Mouse (Mus musculus): ENCODE measurements around the gene Olfr90. TPM values are rescaled to one million over a fixed set of nuclear protein-coding genes. Genes with fewer than 3 reads are reported as not detected.
A peak's percentile ranks its signal among the peaks of the same experiment; 100 is the strongest.

Olfr90 gene
- total and polyA plus RNA-seq, 2 experiments from 2014 or later, result not detected

GRCm38 (mm10) chr17:37050876-37051275 lies 37.4 kb downstream of the Olfr90 start:
- H3K36me3 ChIP-seq (ENCODE audit: insufficient read depth, low read length), result peaks cover 21% of the 10 kb centered on the region; the same call in 1 of the 2 replicates
- H3K9me3 ChIP-seq (ENCODE audit: low read length), result no peaks in the 10 kb centered on the region
- peak overlapping the region; percentile 93 for H3K9ac ChIP-seq (replicated peaks; ENCODE audit: low read length)
- H3K27me3 ChIP-seq (ENCODE audit: insufficient read depth, low read length), result no peaks in the 10 kb centered on the region
- peak overlapping the region; percentile 83 for H3K4me3 ChIP-seq (ENCODE audit: low read length)
- H3K27ac ChIP-seq, result peak overlapping the region; percentile 87
- 2% methylated on average over 27 of the region's 27 CpGs for WGBS
- H3K4me2 ChIP-seq (ENCODE audit: low read depth, low read length), result peak overlapping the region; percentile 76
- 0 out of 2 replicates have a peak, but pooled peaks have one; percentile 8 for TF ChIP-seq CTCF (IDR thresholded peaks at IDR 0.05; ENCODE audit: low read depth)
- H3K4me1 ChIP-seq (ENCODE audit: insufficient read depth, low read length), result peaks cover 14% of the 10 kb centered on the region
- peak; percentile 30 for ATAC-seq
- peak; percentile 47 for DNase-seq (ENCODE audit: low spot score)

- Histone ChIP-seq H3K27ac (peak overlapping the region; percentile 87), H3K9ac (replicated peaks; ENCODE audit: low read length) (peak overlapping the region; percentile 93), H3K27me3 (ENCODE audit: insufficient read depth, low read length) (no peaks in the 10 kb centered on the region), H3K4me1 (ENCODE audit: insufficient read depth, low read length) (peaks cover 14% of the 10 kb centered on the region), H3K36me3 (ENCODE audit: insufficient read depth, low read length) (peaks cover 16% of the 10 kb centered on the region; the same call in 1 of the 2 replicates), H3K4me3 (ENCODE audit: low read length) (peak overlapping the region; percentile 83), H3K4me2 (ENCODE audit: low read depth, low read length) (peak overlapping the region; percentile 76), H3K9me3 (ENCODE audit: low read length) (no peaks in the 10 kb centered on the region)
- TF ChIP-seq CTCF (IDR thresholded peaks at IDR 0.05; ENCODE audit: low read depth), result no peak
- peak; percentile 93 for DNase-seq (ENCODE audit: low spot score)
- WGBS, result under 1% methylated on average over 19 of the region's 22 CpGs
- peak; percentile 72 for ATAC-seq
Measured at GRCm38 (mm10) chr17:37050399-37050798, 37.9 kb downstream of the Olfr90 start.

- H3K4me2 ChIP-seq (ENCODE audit: low read depth, low read length), result peak overlapping the region; percentile 76
- no peaks in the 10 kb centered on the region for H3K27me3 ChIP-seq (ENCODE audit: insufficient read depth, low read length)
- peak overlapping the region; percentile 87 for H3K27ac ChIP-seq
- peak; percentile 85 for DNase-seq (ENCODE audit: low spot score)
- peaks cover 11% of the 10 kb centered on the region; the same call in 1 of the 2 replicates for H3K36me3 ChIP-seq (ENCODE audit: insufficient read depth, low read length)
- peak; percentile 72 for TF ChIP-seq CTCF (IDR thresholded peaks at IDR 0.05; ENCODE audit: low read depth)
- no peaks in the 10 kb centered on the region for H3K9me3 ChIP-seq (ENCODE audit: low read length)
- peaks cover 14% of the 10 kb centered on the region for H3K4me1 ChIP-seq (ENCODE audit: insufficient read depth, low read length)
- 3% methylated on average over 39 of the region's 39 CpGs for WGBS
- peak overlapping the region; percentile 83 for H3K4me3 ChIP-seq (ENCODE audit: low read length)
- ATAC-seq, result peak; percentile 37
- H3K9ac ChIP-seq (replicated peaks; ENCODE audit: low read length), result peak overlapping the region; percentile 93
Measured at GRCm38 (mm10) chr17:37049570-37050310, 38.6 kb downstream of the Olfr90 start.

- peaks cover 14% of the 10 kb centered on the region for H3K4me1 ChIP-seq (ENCODE audit: insufficient read depth, low read length)
- H3K27ac ChIP-seq, result no peak overlapping the region
- TF ChIP-seq CTCF (IDR thresholded peaks at IDR 0.05; ENCODE audit: low read depth), result no peak
- H3K9ac ChIP-seq (replicated peaks; ENCODE audit: low read length), result peak overlapping the region; percentile 37; the same call in 1 of the 2 replicates
- H3K27me3 ChIP-seq (ENCODE audit: insufficient read depth, low read length), result no peaks in the 10 kb centered on the region
- H3K9me3 ChIP-seq (ENCODE audit: low read length), result no peaks in the 10 kb centered on the region
- H3K4me2 ChIP-seq (ENCODE audit: low read depth, low read length), result peak overlapping the region; percentile 76
- DNase-seq (ENCODE audit: low spot score) (no peak), ATAC-seq (no peak)
- H3K36me3 ChIP-seq (ENCODE audit: insufficient read depth, low read length), result peaks cover 3% of the 10 kb centered on the region; the same call in 1 of the 2 replicates
- H3K4me3 ChIP-seq (ENCODE audit: low read length), result peak overlapping the region; percentile 91
- 52% methylated on average over 7 of the region's 7 CpGs for WGBS
Measured at GRCm38 (mm10) chr17:37048383-37048782, 39.9 kb downstream of the Olfr90 start.

- no peak for ATAC-seq
- Histone ChIP-seq H3K9me3 (ENCODE audit: low read length) (no peaks in the 10 kb centered on the region), H3K9ac (replicated peaks; ENCODE audit: low read length) (peak overlapping the region; percentile 37; the same call in 1 of the 2 replicates), H3K36me3 (ENCODE audit: insufficient read depth, low read length) (peaks cover 3% of the 10 kb centered on the region; the same call in 1 of the 2 replicates), H3K4me1 (ENCODE audit: insufficient read depth, low read length) (peaks cover 14% of the 10 kb centered on the region), H3K27me3 (ENCODE audit: insufficient read depth, low read length) (no peaks in the 10 kb centered on the region), H3K4me2 (ENCODE audit: low read depth, low read length) (peak overlapping the region; percentile 76), H3K4me3 (ENCODE audit: low read length) (peak overlapping the region; percentile 91), H3K27ac (no peak overlapping the region)
- peak; percentile 61 for TF ChIP-seq CTCF (IDR thresholded peaks at IDR 0.05; ENCODE audit: low read depth)
- 24% methylated on average over 3 of the region's 3 CpGs for WGBS
- DNase-seq (ENCODE audit: low spot score), result peak; percentile 67
Measured at GRCm38 (mm10) chr17:37047981-37048380, 40.3 kb downstream of the Olfr90 start.

GRCm38 (mm10) chr17:37047332-37047976 lies 40.8 kb downstream of the Olfr90 start:
- 14% methylated on average over 19 of the region's 19 CpGs for WGBS
- H3K4me1 ChIP-seq (ENCODE audit: insufficient read depth, low read length), result peaks cover 14% of the 10 kb centered on the region
- H3K9ac ChIP-seq (replicated peaks; ENCODE audit: low read length), result peak overlapping the region; percentile 99

More at GRCm38 (mm10) chr17:37047332-37047976, 40.8 kb downstream of the Olfr90 start:
- no peak for TF ChIP-seq CTCF (IDR thresholded peaks at IDR 0.05; ENCODE audit: low read depth)
- no peak for ATAC-seq
- Histone ChIP-seq H3K27me3 (ENCODE audit: insufficient read depth, low read length) (no peaks in the 10 kb centered on the region), H3K9me3 (ENCODE audit: low read length) (no peaks in the 10 kb centered on the region), H3K4me3 (ENCODE audit: low read length) (peak overlapping the region; percentile 91), H3K4me2 (ENCODE audit: low read depth, low read length) (peak overlapping the region; percentile 76), H3K36me3 (ENCODE audit: insufficient read depth, low read length) (peaks cover 1% of the 10 kb centered on the region; the same call in 1 of the 2 replicates), H3K27ac (peak overlapping the region; percentile 97)
- DNase-seq (ENCODE audit: low spot score), result no peak

Measured in hindbrain, postnatal 0 days (tissue).